Mouse (Mus musculus) urinary bladder, postnatal 4 days (tissue): Measurements from ENCODE around the gene Zfp697.
A peak's percentile ranks its signal among the peaks of the same experiment; 100 is the strongest.
"Not testable (repeated sequence)": the region's sequence is repeated elsewhere in the genome, so short reads cannot be mapped to it uniquely, and the experiment has no call there.

Source experiments
- DNase-seq, 2 experiments: peaks; one replicate each; pipeline ENCODE4 v3.0.0; 2021 to 2022; ENCODE audit warnings: low spot score in 2 of 2

The Zfp697 gene

DNA sequence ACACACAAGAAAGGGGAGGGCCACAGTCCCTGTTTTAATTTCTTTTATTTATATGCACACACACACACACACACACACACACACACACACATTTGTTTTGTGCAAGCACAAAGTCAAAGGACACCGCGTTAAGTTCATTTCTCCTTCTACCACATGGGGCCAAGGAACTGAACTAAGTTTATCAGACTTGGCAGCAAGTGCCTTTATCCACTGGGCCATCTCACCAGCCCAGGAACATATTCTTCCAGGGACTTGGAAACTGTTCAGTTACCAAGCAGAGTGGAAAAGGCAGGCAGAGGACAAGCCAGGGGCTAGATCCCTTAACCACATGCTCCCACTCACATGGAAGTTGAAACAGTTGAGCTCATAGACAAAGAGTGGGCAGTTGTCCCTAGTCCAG, 13.5 kb upstream of the Zfp697 start:
- DNase-seq, result no peak

GRCm38 (mm10) chr3:98374062-98374719, 8.1 kb upstream of the Zfp697 start:
- DNase-seq, result no peak

GRCm38 (mm10) chr3:98374980-98375379, 7.3 kb upstream of the Zfp697 start:
- no peak for DNase-seq

DNA sequence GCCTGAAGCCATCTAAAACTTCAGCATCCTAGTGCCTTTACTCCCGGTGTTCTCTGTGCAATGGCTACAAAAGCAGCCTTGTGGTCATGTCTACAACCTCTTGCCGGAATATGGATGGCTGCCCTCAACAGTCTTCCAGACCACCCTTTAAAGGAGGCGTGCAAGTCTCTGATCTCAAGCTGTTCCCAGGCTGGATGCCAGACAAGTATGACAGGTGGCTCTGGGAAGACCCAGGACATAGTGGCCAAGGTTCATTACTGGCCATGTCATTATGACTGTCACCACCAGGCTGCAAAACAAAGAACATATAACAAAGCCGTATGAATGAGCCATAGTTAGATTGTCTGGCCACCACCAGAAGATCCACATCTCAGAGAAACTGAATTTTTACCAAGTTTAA, 4.0 kb upstream of the Zfp697 start:
- no peak for DNase-seq

GRCm38 (mm10) chr3:98379236-98379635, 3.0 kb upstream of the Zfp697 start:
- no peak for DNase-seq

GRCm38 (mm10) chr3:98381677-98382245, 500 bp upstream of the Zfp697 start:
- no peak for DNase-seq

DNA sequence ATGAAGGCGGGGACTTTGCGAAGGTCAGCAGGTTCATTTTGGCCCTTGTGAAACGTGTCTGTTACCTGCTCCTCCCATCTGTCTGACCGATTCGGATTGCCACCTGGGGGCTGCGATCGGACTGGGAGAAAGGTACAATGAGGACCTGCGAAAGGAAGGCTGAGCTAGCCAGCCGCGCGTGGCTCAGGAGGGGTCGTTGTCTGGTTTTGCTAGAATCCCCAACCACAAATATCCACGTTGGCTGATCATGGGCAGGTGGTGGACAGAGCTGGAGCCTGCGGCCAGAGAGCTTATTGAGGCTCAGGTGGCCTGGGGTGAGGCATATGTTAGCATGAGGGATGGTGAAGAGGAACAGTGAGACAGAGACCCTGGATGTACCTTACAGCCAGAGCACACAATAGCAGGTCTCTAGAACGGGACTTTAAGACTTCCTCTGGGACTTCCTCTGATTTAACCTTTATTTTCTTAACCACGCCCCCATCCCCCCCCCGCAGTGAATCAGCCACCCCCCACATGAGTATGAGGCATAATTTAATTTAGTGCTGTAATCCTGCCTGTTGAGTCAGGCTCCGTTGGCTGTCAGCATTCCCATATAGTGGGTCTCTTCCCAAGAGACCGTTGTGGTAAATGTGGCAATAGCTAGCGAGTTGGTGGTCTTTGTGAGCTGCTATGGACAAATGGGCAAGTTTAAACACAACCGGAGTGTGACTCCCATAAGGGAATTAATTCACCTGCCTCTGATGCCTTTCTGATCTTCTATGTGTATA, 946 bp downstream of the Zfp697 start:
- DNase-seq, result no peak

DNA sequence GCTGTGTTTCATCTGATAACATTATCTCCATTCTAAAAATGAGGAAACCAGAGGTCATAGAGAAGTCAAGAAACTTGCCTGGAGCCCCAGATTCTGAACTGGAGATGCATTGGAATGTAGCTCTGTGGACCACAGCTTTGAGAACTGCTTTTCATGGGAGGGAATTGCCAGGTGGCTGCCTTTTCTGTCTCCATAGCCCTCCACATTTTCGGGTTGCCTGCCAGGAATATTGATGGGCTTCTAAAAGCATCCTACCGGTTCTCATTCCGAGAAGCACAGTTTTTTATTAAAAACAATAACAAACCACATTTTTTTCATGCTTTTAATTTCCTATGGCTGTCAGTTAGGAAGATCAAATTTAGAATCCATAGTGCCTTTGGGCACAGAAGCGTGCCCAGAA, 4.8 kb downstream of the Zfp697 start:
- no peak for DNase-seq

DNA sequence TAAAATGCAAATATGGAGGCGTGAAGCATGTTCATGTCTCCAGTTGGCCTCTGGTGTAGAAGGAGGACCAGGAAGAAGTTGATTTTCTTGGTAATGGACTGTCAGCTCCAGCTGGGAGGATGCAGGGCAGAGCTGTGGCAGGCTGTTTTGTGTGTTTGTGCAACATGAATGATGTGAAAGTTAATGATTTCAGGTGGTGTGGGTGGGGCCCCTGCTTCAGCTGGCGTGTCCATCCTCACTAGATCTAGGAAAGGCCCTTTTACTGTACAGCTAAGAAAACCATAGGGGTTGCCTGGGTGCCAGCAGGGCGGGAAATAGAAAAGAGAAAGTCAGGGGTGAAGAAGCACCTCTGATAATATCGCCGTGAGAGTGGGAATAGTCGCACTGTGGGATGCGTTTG, 5.5 kb downstream of the Zfp697 start:
- no peak for DNase-seq

GRCm38 (mm10) chr3:98389305-98389704, 7.0 kb downstream of the Zfp697 start:
- DNase-seq, result no peak

DNA sequence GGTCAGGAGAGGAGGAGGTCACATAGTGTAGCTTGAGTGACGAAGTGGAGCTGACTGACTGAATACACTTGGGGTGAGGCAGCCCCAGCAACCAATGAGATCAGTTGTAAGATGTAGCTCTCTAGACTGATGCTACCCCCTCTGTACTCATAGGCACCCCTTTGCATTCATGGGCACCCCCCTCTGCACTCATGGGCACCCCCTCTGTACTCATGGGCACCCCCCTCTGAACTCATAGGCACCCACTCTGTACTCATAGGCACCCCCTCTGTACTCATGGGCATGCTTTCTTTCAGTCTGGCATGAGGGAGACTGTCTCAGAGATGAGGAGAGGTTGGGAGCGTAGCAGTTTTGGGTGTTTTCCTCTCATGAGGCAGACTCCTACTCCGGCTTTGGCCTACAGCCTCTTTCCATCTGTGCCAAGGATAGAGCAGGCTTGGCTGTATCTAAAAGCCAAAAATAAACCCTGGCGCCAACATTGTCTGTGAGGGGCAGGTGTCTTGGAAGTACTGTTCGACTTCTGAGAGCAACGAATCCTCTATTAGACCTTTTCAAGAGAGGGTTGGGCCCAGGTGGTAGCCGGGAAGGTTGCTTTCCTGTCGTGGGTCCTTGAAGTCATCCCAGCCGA, 22.1 kb downstream of the Zfp697 start:
- not testable (repeated sequence) for DNase-seq

GRCm38 (mm10) chr3:98405877-98406276, 23.6 kb downstream of the Zfp697 start:
- DNase-seq, result not testable (repeated sequence)

DNA sequence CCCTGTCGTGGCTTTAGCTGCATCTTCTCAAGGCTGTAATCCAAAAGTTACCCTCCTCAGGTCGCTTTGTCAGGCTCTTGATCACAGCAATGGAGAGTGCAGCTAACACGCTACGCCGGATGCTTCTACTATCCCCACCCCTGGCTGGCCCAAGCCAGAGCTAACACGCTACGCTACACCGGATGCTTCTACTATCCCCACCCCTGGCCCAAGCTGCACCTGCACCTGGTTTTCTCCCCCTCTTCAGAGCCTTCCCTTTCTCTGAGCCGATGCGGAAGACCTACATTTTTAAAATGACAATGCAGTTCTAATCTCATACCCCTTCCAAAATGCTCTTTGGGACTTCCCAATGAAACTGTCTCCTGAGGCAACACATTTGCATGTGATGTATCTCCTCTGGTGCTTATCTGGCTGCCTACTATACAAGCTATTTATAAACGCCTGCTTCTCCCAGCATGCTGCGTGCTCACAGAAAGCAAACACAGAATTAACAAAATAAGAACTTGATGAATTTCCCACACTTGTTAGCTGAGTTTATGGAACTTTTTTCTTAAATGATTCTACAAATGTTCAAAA, 24.4 kb downstream of the Zfp697 start:
- DNase-seq, result not testable (repeated sequence)

DNA sequence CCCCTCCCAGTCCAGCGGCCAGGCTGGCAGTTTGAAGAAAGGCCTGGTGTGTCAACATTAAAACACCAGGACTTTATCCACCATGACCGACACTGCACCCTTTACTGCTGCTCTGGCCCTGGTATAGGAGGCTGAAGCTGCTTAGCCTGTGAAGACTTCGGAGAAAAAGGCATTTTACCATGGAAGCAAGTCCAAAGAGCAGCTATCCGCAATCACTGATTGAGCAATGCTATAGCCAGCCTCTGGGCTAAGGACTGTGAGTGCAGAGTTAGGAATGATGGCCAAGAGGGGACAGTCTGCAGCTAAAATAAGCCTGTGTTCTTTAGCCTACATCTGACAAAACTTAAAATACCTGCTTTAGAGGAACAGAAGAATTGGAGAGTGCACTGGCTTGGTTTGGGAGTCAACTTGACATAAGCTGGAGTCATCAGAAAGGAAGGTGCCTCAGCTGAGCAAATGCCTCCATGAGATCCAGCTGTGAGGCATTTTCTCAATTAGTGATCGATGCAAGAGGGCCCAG, 25.1 kb downstream of the Zfp697 start:
- DNase-seq, result not testable (repeated sequence)

- not testable (repeated sequence) for DNase-seq
Measured at GRCm38 (mm10) chr3:98410619-98411580, 28.6 kb downstream of the Zfp697 start.

DNA sequence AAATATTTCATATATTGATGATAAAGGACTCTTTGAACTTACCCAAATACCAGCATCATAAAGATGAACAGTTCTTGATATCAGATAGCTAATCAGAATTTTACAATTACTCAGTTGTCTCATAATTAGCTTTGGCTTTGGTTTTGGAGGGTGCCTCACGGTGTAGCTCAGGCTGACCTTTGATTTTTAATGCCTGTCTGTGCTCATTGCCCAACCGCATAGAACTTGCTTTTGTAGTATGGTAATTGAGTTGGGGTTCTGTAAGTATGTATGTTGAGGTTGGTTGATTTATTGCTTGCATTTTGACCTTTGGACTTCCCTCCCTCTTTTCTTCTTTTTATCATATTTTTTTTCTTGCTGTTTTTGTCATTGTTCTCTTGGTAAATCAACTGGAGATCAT, 31.5 kb downstream of the Zfp697 start:
- no peak for DNase-seq

GRCm38 (mm10) chr3:98414296-98414695, 32.0 kb downstream of the Zfp697 start:
- no peak for DNase-seq

GRCm38 (mm10) chr3:98416426-98417250, 34.4 kb downstream of the Zfp697 start:
- no peak for DNase-seq

GRCm38 (mm10) chr3:98417328-98417727, 35.1 kb downstream of the Zfp697 start:
- DNase-seq, result peak; percentile 72
